Mouse (Mus musculus) heart, embryonic 14.5 days (tissue): ENCODE measurements around the gene 1700020A23Rik. TPM values are rescaled to one million over a fixed set of nuclear protein-coding genes. Genes with fewer than 3 reads are reported as not detected.

ENCODE experiments used
- ATAC-seq: fragments of 200-750 bp; cut with Nextera tagmentation; 2 replicates; pipeline ENCODE4 v1.8.0; 2017; ENCODE audit warnings: low read depth, moderate TSS enrichment; ENCODE audit not compliant: insufficient number of reproducible peaks, insufficient read depth, low FRiP score
- H3K27ac ChIP-seq, 2 experiments: fragments of 200-500 bp in 1 of 2; fragments of 300-500 bp in 1 of 2; sonication (generic) in 1 of 2; replicated peaks in 1 of 2; 2 replicates each; pipeline ENCODE4 v1.5.1; 2012 to 2014; ENCODE audit warnings: low read depth in 2 of 2, low read length in 2 of 2, control low read depth in 1 of 2, mild to moderate bottlenecking in 1 of 2, mixed read lengths in 1 of 2; ENCODE audit not compliant: control insufficient read depth in 1 of 2, insufficient read depth in 1 of 2
- H3K27me3 ChIP-seq: fragments of 300-500 bp; sonication (generic); 2 replicates; pipeline ENCODE4 v1.6.1; 2014; ENCODE audit warnings: mild to moderate bottlenecking, low read length, control low read depth; ENCODE audit not compliant: control insufficient read depth, insufficient read depth
- H3K36me3 ChIP-seq: fragments of 300-500 bp; sonication (generic); 2 replicates; pipeline ENCODE4 v1.6.1; 2014; ENCODE audit warnings: mild to moderate bottlenecking, control low read depth, low read length, mixed read lengths; ENCODE audit not compliant: control insufficient read depth, insufficient read depth
- H3K4me1 ChIP-seq, 2 experiments: fragments of 200-500 bp in 1 of 2; fragments of 300-500 bp in 1 of 2; sonication (generic) in 1 of 2; 2 replicates each; pipeline ENCODE4 v1.6.1; 2012 to 2014; ENCODE audit warnings: low read length in 2 of 2, control low read depth in 1 of 2, mixed read lengths in 1 of 2; ENCODE audit not compliant: control insufficient read depth in 2 of 2, insufficient read depth in 2 of 2
- H3K4me2 ChIP-seq: fragments of 300-500 bp; sonication (generic); 2 replicates; pipeline ENCODE4 v1.6.1; 2014; ENCODE audit warnings: mild to moderate bottlenecking, low read length
- H3K4me3 ChIP-seq, 2 experiments: fragments of 200-500 bp in 1 of 2; fragments of 300-500 bp in 1 of 2; sonication (generic) in 1 of 2; 2 replicates each; pipeline ENCODE4 v1.5.1; 2012 to 2014; ENCODE audit warnings: low read length in 2 of 2, mild to moderate bottlenecking in 2 of 2, control low read depth in 1 of 2, low read depth in 1 of 2, moderate library complexity in 1 of 2; ENCODE audit not compliant: control insufficient read depth in 1 of 2, insufficient read depth in 1 of 2
- H3K9ac ChIP-seq: fragments of 300-500 bp; sonication (generic); 2 replicates; pipeline ENCODE4 v1.6.1; 2014; ENCODE audit warnings: mild to moderate bottlenecking, low read length
- H3K9me3 ChIP-seq: fragments of 300-500 bp; sonication (generic); 2 replicates; pipeline ENCODE4 v1.6.1; 2016; ENCODE audit warnings: low read length, control low read depth; ENCODE audit not compliant: control insufficient read depth
- WGBS: fragments of 180-500 bp; shearing (Covaris S2); extraction: QIAGEN DNeasy Blood & Tissue Kit; methylation state at CpG from one replicate; pipeline ENCODE4 v1.1.7; 2014; 5-methylcytosine and 5-hydroxymethylcytosine counted together
- polyA plus RNA-seq: library from polyadenylated mRNA; unstranded; fragments of >200 nt; fragmentation: Nextera tagmentation; extraction: Ambion mirVana; gene quantifications from 2 replicates; pipeline ENCODE4 v1.2.1, GENCODE M21; 2014

Gene 1700020A23Rik
- polyA plus RNA-seq, 1 experiment from 2014 or later, result not detected

- Histone ChIP-seq H3K9me3 (no peaks in the 10 kb centered on the region), H3K27ac (no peak overlapping the region), H3K36me3 (no peaks in the 10 kb centered on the region), H3K4me1 (no peaks in the 10 kb centered on the region), H3K4me3 (no peak overlapping the region), H3K9ac (no peak overlapping the region), H3K4me2 (no peak overlapping the region), H3K27me3 (no peaks in the 10 kb centered on the region; the same call in 1 of the 2 replicates)
- 70% methylated on average over 4 of the region's 4 CpGs for WGBS
- no peak for ATAC-seq
Measured at GRCm38 (mm10) chr2:130374951-130375350, 30.1 kb upstream of the 1700020A23Rik start.

GRCm38 (mm10) chr2:130383205-130383604 lies 21.9 kb upstream of the 1700020A23Rik start:
- Histone ChIP-seq H3K36me3 (no peaks in the 10 kb centered on the region), H3K4me2 (no peak overlapping the region), H3K27me3 (peaks cover 4% of the 10 kb centered on the region; the same call in 1 of the 2 replicates), H3K4me3 (no peak overlapping the region), H3K9me3 (no peaks in the 10 kb centered on the region), H3K4me1 (no peaks in the 10 kb centered on the region), H3K27ac (no peak overlapping the region), H3K9ac (no peak overlapping the region)
- no peak for ATAC-seq
- WGBS, result 67% methylated on average over 3 of the region's 3 CpGs

- peaks cover 4% of the 10 kb centered on the region; the same call in 1 of the 2 replicates for H3K27me3 ChIP-seq
- no peaks in the 10 kb centered on the region for H3K36me3 ChIP-seq
- H3K9ac ChIP-seq, result no peak overlapping the region
- H3K9me3 ChIP-seq, result no peaks in the 10 kb centered on the region
- ATAC-seq, result no peak
- H3K4me2 ChIP-seq, result no peak overlapping the region
- 72% methylated on average over 6 of the region's 6 CpGs for WGBS
- no peak overlapping the region for H3K4me3 ChIP-seq
- no peaks in the 10 kb centered on the region for H3K4me1 ChIP-seq
- no peak overlapping the region for H3K27ac ChIP-seq
Measured at GRCm38 (mm10) chr2:130383895-130384294, 21.2 kb upstream of the 1700020A23Rik start.

- WGBS, result 60% methylated on average over 1 of the region's 1 CpGs
- Histone ChIP-seq H3K9ac (no peak overlapping the region), H3K36me3 (no peaks in the 10 kb centered on the region), H3K9me3 (no peaks in the 10 kb centered on the region), H3K27ac (no peak overlapping the region), H3K27me3 (peaks cover 3% of the 10 kb centered on the region; the same call in 1 of the 2 replicates), H3K4me2 (no peak overlapping the region), H3K4me3 (no peak overlapping the region), H3K4me1 (no peaks in the 10 kb centered on the region)
- ATAC-seq, result no peak
Measured at GRCm38 (mm10) chr2:130386212-130386611, 18.8 kb upstream of the 1700020A23Rik start.

- Histone ChIP-seq H3K4me2 (no peak overlapping the region), H3K27ac (no peak overlapping the region), H3K9ac (no peak overlapping the region), H3K4me1 (no peaks in the 10 kb centered on the region), H3K4me3 (no peak overlapping the region), H3K36me3 (0 out of 2 replicates have a peak, but pooled peaks cover 11% of the 10 kb centered on the region), H3K9me3 (no peaks in the 10 kb centered on the region), H3K27me3 (no peaks in the 10 kb centered on the region)
- no peak for ATAC-seq
- 73% methylated on average over 2 of the region's 2 CpGs for WGBS
Measured at GRCm38 (mm10) chr2:130388796-130389195, 16.3 kb upstream of the 1700020A23Rik start.

- Histone ChIP-seq H3K36me3 (0 out of 2 replicates have a peak, but pooled peaks cover 11% of the 10 kb centered on the region), H3K9ac (no peak overlapping the region), H3K27ac (no peak overlapping the region), H3K27me3 (0 out of 2 replicates have a peak, but pooled peaks cover under 1% of the 10 kb centered on the region), H3K4me1 (no peaks in the 10 kb centered on the region), H3K4me3 (no peak overlapping the region), H3K9me3 (no peaks in the 10 kb centered on the region), H3K4me2 (no peak overlapping the region)
- no peak for ATAC-seq
- 79% methylated on average over 11 of the region's 11 CpGs for WGBS
Measured at GRCm38 (mm10) chr2:130390993-130391625, 13.9 kb upstream of the 1700020A23Rik start.

DNA sequence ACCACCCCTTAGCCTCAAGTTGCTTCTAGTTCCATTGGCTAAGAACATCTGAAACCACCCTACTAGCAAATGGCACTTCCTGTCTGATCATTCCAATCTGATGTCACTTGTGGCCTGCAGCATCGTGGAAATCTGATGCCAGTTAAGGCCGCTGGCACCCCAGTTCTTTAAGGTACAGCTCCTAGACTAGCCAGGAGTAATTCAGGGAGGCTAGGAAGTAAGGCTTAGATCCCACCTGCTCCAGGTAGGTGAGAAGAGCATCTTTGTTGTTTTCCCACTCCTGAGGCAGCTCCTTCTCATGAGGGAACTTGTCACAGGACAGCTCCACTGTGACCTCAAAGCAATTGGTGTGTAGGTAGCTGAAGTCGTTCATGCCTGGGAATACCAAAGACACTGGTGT lies 12.2 kb upstream of the 1700020A23Rik start:
- Histone ChIP-seq H3K4me1 (peaks cover 2 to 7% of the 10 kb centered on the region in 2 experiments; a peak in 2 of 4 replicates), H3K4me2 (no peak overlapping the region), H3K27me3 (0 out of 2 replicates have a peak, but pooled peaks cover 5% of the 10 kb centered on the region), H3K9me3 (no peaks in the 10 kb centered on the region), H3K9ac (no peak overlapping the region), H3K27ac (no peak overlapping the region), H3K4me3 (no peak overlapping the region), H3K36me3 (0 out of 2 replicates have a peak, but pooled peaks cover 11% of the 10 kb centered on the region)
- whole genome bisulfite sequencing, result 86% methylated on average over 3 of the region's 3 CpGs
- ATAC-seq, result no peak
